In genomic region chr7:90067961-90068665, GRCm38 (mm10) we compare ENCODE assay signal across 9 mouse cellular contexts.
DNase-seq lines count a peak whose midpoint lies in the region; ATAC-seq lines count a peak whose summit lies in the region.
"Had no signal": no experiment of that assay in that cellular context is flagged by ENCODE, and none has a peak within 500 bp of the region (broad histone marks: within the 10 kb centered on the region; RNA-seq: fewer than 3 reads in every experiment).

No protein-coding gene starts in this region.

- ATAC-seq in heart, embryonic 11.5 days (replicated peaks; ENCODE audit: insufficient number of reproducible peaks, low FRiP score, low TSS enrichment) = no peak
- no peak for ATAC-seq in heart, embryonic 15.5 days (replicated peaks; ENCODE audit: insufficient number of reproducible peaks, insufficient read depth, low FRiP score, low read depth)

- 71% methylated on average over 3 of the region's 3 CpGs for WGBS in heart, embryonic 11.5 days (ENCODE audit: insufficient replicate concordance)
- WGBS in heart, embryonic 15.5 days = 75% methylated on average over 3 of the region's 3 CpGs

- no peaks in the 10 kb centered on the region for H3K9me3 ChIP-seq in heart, embryonic 11.5 days (replicated peaks; ENCODE audit: control insufficient read depth, low read length)
- H3K9me3 ChIP-seq in heart, embryonic 15.5 days (replicated peaks) = no peaks in the 10 kb centered on the region
- H3K9me3 ChIP-seq: limb, embryonic 12.5 days had no signal

- no peak overlapping the region for H3K4me2 ChIP-seq in heart, embryonic 11.5 days
- H3K4me2 ChIP-seq in heart, embryonic 15.5 days = no peak overlapping the region
- H3K4me2 ChIP-seq: limb, embryonic 12.5 days had no signal

- H3K27ac ChIP-seq in heart, embryonic 11.5 days (ENCODE audit: low read depth, low read length) = no peak overlapping the region
- H3K27ac ChIP-seq in heart, embryonic 15.5 days = peak overlapping the region; percentile 29; the same call in 1 of the 2 replicates
- H3K27ac ChIP-seq: limb, embryonic 12.5 days had no signal

- peak; percentile 47 to 61 for DNase-seq in heart, adult 18-20 months
- peak; percentile 58 for DNase-seq in CD4-positive helper T cell, adult 2 months (ENCODE audit: low read depth, low spot score)
- peak; percentile 47 to 63 for DNase-seq in lung, postnatal 4 days
- DNase-seq in left cerebral cortex, postnatal 36 days (ENCODE audit: low spot score in 2 of 2) = no peak
- no peak for DNase-seq in gastrocnemius, adult 18-20 months (ENCODE audit: low spot score)
- DNase-seq in retina, embryonic 14.5 days (ENCODE audit: low spot score) = no peak

- no peak overlapping the region for H3K4me3 ChIP-seq in heart, embryonic 11.5 days (ENCODE audit: low read depth, low read length)
- no peak overlapping the region for H3K4me3 ChIP-seq in heart, embryonic 15.5 days
- H3K4me3 ChIP-seq: limb, embryonic 12.5 days had no signal

- H3K9ac ChIP-seq in heart, embryonic 11.5 days (ENCODE audit: low read depth, low read length) = no peak overlapping the region
- H3K9ac ChIP-seq in heart, embryonic 15.5 days = no peak overlapping the region
- H3K9ac ChIP-seq: limb, embryonic 12.5 days had no signal

- H3K36me3 ChIP-seq in heart, embryonic 11.5 days (ENCODE audit: control insufficient read depth, insufficient read depth, low read length) = no peaks in the 10 kb centered on the region
- no peaks in the 10 kb centered on the region for H3K36me3 ChIP-seq in heart, embryonic 15.5 days
- H3K36me3 ChIP-seq: limb, embryonic 12.5 days had no signal

- no peaks in the 10 kb centered on the region for H3K4me1 ChIP-seq in heart, embryonic 11.5 days (ENCODE audit: control insufficient read depth, insufficient read depth, low read length)
- no peaks in the 10 kb centered on the region for H3K4me1 ChIP-seq in heart, embryonic 15.5 days (replicated peaks)
- H3K4me1 ChIP-seq: limb, embryonic 12.5 days had no signal

- H3K27me3 ChIP-seq in heart, embryonic 11.5 days (ENCODE audit: control insufficient read depth, insufficient read depth, low read length) = no peaks in the 10 kb centered on the region
- H3K27me3 ChIP-seq in heart, embryonic 15.5 days = no peaks in the 10 kb centered on the region
- H3K27me3 ChIP-seq: limb, embryonic 12.5 days had no signal

- intact Hi-C loops in left cerebral cortex, postnatal 36 days (cut with DNase I) = no loop called here

Comparison
In these comparisons a context has a peak if more than half of its experiments do, and no peak if none do; other contexts are left out.
1. DNase-seq: peak in heart, adult 18-20 months (2 of 2), CD4-positive helper T cell, adult 2 months (single experiment) and lung, postnatal 4 days (2 of 2); none in left cerebral cortex, postnatal 36 days (0 of 2), gastrocnemius, adult 18-20 months (single experiment) and retina, embryonic 14.5 days (single experiment).